Mouse (Mus musculus): Measurements from ENCODE around the gene Gm20890. TPM values are rescaled to one million over a fixed set of nuclear protein-coding genes. Genes with fewer than 3 reads are reported as not detected.
"Not testable (repeated sequence)": the region's sequence is repeated elsewhere in the genome, so short reads cannot be mapped to it uniquely, and the experiment has no call there.

Gm20890 gene
- not detected in 2 replicates for polyA plus RNA-seq (2012; rRNA removed)

DNA sequence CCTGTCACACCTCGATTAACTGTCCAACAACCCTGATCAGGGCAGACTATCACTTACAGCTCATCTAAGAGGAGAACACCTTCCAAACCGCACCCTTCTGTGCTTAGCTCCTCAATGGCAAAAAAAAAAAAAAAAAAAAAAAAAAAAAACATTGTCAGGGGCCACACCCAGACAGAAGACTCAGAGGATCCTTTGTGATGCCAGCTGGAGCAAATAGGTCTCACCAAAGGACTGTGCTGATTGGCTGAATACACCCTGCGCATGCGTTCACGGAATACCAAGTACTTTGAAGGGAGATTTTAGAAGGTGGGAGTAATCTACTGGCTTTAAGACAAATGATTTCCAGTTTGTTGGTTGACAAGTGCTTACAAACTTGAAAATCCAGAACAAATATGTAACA lies at the start of gene Gm20890:
Gene Gm20890, minus strand, starts transcription at position 101 of the 400 bp plus-strand sequence.
- no CpG with 5 or more reads among the region's 5 CpGs for WGBS
- not testable (repeated sequence) for H3K4me3 ChIP-seq (ENCODE audit: extremely low read depth, insufficient read depth, insufficient read length); DNase-seq (ENCODE audit: low read depth in 1 of 2, low spot score in 2 of 2); H3K27ac ChIP-seq (ENCODE audit: insufficient read depth, low read length); H3K36me3 ChIP-seq (ENCODE audit: control insufficient read depth, insufficient read depth, low read length); H3K27me3 ChIP-seq (ENCODE audit: control insufficient read depth, insufficient read depth, low read length); H3K4me1 ChIP-seq (ENCODE audit: control insufficient read depth, insufficient read depth, insufficient read length)
